9 mouse cellular contexts compared by ENCODE assay signal in the genomic region with DNA sequence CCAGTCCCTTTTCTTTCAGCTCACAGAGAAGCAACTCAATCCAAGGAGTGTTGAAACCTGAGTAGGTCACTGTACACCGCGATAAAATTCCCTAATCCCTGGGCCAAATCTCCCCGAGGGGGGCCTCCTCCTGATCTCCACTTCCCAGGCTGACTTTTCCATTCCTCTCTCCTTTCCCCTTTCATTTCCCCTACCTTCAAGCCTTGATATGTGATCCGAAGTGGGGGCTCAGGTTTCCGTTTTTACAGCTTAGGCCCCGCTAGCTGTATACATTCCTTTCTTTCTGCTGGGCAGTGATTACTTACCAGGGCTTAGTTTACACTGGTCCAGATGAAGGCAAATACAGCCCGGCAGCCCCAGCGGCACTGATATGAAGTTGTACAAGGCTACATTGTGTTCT. TPM values are rescaled to one million over a fixed set of nuclear protein-coding genes. Genes with fewer than 3 reads are reported as not detected.
DNase-seq lines count a peak whose midpoint lies in the region; ATAC-seq lines count a peak whose summit lies in the region.
"Had no signal": no experiment of that assay in that cellular context is flagged by ENCODE, and none has a peak within 500 bp of the region (broad histone marks: within the 10 kb centered on the region; RNA-seq: fewer than 3 reads in every experiment).

No protein-coding gene starts in this region.

- H3K9ac ChIP-seq in heart, embryonic 16.5 days (ENCODE audit: low read length) = peak overlapping the region; percentile 6
- H3K9ac ChIP-seq in midbrain, embryonic 13.5 days (replicated peaks) = peak overlapping the region; percentile 67

- H3K27me3 ChIP-seq in heart, embryonic 16.5 days (ENCODE audit: control insufficient read depth, insufficient read depth, low read length) = peaks cover 6% of the 10 kb centered on the region
- peaks cover 2% of the 10 kb centered on the region; the same call in 1 of the 2 replicates for H3K27me3 ChIP-seq in midbrain, embryonic 13.5 days

- H3K36me3 ChIP-seq in heart, embryonic 16.5 days (ENCODE audit: control insufficient read depth, insufficient read depth) = no peaks in the 10 kb centered on the region
- no peaks in the 10 kb centered on the region for H3K36me3 ChIP-seq in midbrain, embryonic 13.5 days

- ATAC-seq in cerebellum, adult (ENCODE audit: insufficient number of reproducible peaks, low FRiP score, low TSS enrichment) = no peak
- no peak for ATAC-seq in heart, embryonic 16.5 days (replicated peaks; ENCODE audit: extremely low read depth, insufficient read depth, low FRiP score)
- no peak for ATAC-seq in midbrain, embryonic 13.5 days

- H3K9me3 ChIP-seq in heart, embryonic 16.5 days (replicated peaks; ENCODE audit: control insufficient read depth, low read length) = peaks cover 3% of the 10 kb centered on the region; the same call in 1 of the 2 replicates
- peaks cover 2% of the 10 kb centered on the region; the same call in 1 of the 2 replicates for H3K9me3 ChIP-seq in midbrain, embryonic 13.5 days

- H3K4me1 ChIP-seq in heart, embryonic 16.5 days (ENCODE audit: control insufficient read depth, insufficient read depth, low read length) = peaks cover 11% of the 10 kb centered on the region
- H3K4me1 ChIP-seq in midbrain, embryonic 13.5 days (replicated peaks) = peaks cover 57% of the 10 kb centered on the region

- H3K27ac ChIP-seq in heart, embryonic 16.5 days (ENCODE audit: low read length) = peak overlapping the region; percentile 52
- H3K27ac ChIP-seq in midbrain, embryonic 13.5 days = peak overlapping the region; percentile 44; the same call in 1 of the 2 replicates

- DNase-seq in cerebellum, adult 18-20 months = peak; percentile 24 to 30
- peak; percentile 73 for DNase-seq in embryo, embryonic 10.5 days (ENCODE audit: low spot score)
- DNase-seq in spleen, adult 18-20 months = no peak
- DNase-seq in urinary bladder, adult 18-20 months (ENCODE audit: low spot score in 2 of 2) = no peak
- no peak for DNase-seq in adrenal gland, postnatal 4 days (ENCODE audit: low spot score in 2 of 2)
- DNase-seq: kidney, postnatal 14 days had no signal

- 4% methylated on average over 8 of the region's 8 CpGs for WGBS in heart, embryonic 16.5 days
- 2% methylated on average over 8 of the region's 8 CpGs for WGBS in midbrain, embryonic 13.5 days

- peak overlapping the region; percentile 18 for H3K4me3 ChIP-seq in heart, embryonic 16.5 days (ENCODE audit: low read length)
- peak overlapping the region; percentile 89 for H3K4me3 ChIP-seq in midbrain, embryonic 13.5 days (replicated peaks)

- peak overlapping the region; percentile 48 for H3K4me2 ChIP-seq in heart, embryonic 16.5 days (ENCODE audit: low read depth, low read length)
- peak overlapping the region; percentile 78 for H3K4me2 ChIP-seq in midbrain, embryonic 13.5 days (replicated peaks)

RNA-seq across cellular contexts. Expression of a gene that starts 3.2 kb away (rescaled TPM):
- polyA plus RNA-seq in heart, embryonic 16.5 days (2015; fragmentation: Nextera tagmentation; extraction: Ambion mirVana) = 1.9 and 2.0 TPM in 2 replicates
- polyA plus RNA-seq in midbrain, embryonic 13.5 days (2015; fragmentation: Nextera tagmentation; extraction: Ambion mirVana) = 13.6 and 15.6 TPM in 2 replicates
- total RNA-seq in adrenal gland, postnatal 4 days (2021) = 1 to 10 TPM; 6.5 TPM

RNA-seq across cellular contexts. Expression of a gene that starts 3.4 kb away (rescaled TPM):
- 0.69 and 0.92 TPM in 2 replicates for polyA plus RNA-seq in heart, embryonic 16.5 days (2015; fragmentation: Nextera tagmentation; extraction: Ambion mirVana)
- 2.8 and 3.3 TPM in 2 replicates for polyA plus RNA-seq in midbrain, embryonic 13.5 days (2015; fragmentation: Nextera tagmentation; extraction: Ambion mirVana)
- under 1 TPM; 0.67 to 0.85 TPM for total RNA-seq in adrenal gland, postnatal 4 days (2021)

RNA-seq across cellular contexts. Expression of a gene that starts 50.2 kb away (rescaled TPM):
- polyA plus RNA-seq in heart, embryonic 16.5 days (2015; fragmentation: Nextera tagmentation; extraction: Ambion mirVana) = 13.9 and 14.6 TPM in 2 replicates
- polyA plus RNA-seq in midbrain, embryonic 13.5 days (2015; fragmentation: Nextera tagmentation; extraction: Ambion mirVana) = 17.8 TPM in 2 replicates
- total RNA-seq in adrenal gland, postnatal 4 days (2021) = 10 to 100 TPM; 16.9 to 17.0 TPM

Comparison
In these comparisons a context has a peak if more than half of its experiments do, and no peak if none do; other contexts are left out.
1. DNase-seq: peak in cerebellum, adult 18-20 months (2 of 2) and embryo, embryonic 10.5 days (single experiment); none in spleen, adult 18-20 months (0 of 2), urinary bladder, adult 18-20 months (0 of 2) and adrenal gland, postnatal 4 days (0 of 2).